Mouse (Mus musculus) ES-CJ7 (cell line): ENCODE data around the gene Cnih1.
"Not testable (repeated sequence)": the region's sequence is repeated elsewhere in the genome, so short reads cannot be mapped to it uniquely, and the experiment has no call there.

Experiments used
- DNase-seq: peaks from one replicate; pipeline ENCODE4 v3.0.0; 2011; ENCODE audit warnings: low read depth, low spot score

The Cnih1 gene

DNA sequence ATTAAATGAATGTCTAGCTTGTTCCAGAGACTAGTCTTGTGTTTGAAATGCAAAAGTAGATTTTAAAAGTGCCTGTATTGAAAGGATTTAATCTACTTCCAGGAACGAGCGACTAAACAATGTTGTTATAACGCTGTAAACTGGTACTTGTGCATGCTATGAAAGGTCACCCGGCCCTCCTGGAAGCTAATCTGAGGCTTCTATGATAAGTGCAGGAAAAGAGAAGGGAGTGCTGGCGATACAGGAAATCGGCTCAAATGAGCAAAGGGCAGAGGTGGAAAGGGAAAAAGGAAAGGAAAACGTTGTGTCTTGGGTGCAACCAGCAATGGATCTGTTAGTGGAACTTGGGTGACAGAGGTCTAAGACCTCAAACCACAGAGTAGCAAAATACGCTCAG lies 292 bp upstream of the Cnih1 start:
- DNase-seq, result no peak

DNA sequence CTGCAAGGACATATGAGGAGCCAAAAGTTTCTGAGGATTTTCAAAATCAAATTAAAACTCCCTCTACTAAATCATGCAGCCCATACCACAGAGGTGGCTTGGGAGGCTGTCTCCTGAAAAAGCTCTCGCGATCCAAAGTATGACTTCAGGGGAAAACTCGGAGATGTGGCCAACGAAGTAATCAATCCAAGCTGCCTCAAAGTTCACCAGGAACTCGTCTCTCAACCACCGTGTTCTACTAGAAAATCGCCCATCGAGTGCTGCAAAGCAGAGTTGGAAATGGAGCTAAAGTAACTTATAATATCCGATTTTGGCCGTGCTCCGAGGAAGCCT lies 791 bp downstream of the Cnih1 start:
- no peak for DNase-seq

DNA sequence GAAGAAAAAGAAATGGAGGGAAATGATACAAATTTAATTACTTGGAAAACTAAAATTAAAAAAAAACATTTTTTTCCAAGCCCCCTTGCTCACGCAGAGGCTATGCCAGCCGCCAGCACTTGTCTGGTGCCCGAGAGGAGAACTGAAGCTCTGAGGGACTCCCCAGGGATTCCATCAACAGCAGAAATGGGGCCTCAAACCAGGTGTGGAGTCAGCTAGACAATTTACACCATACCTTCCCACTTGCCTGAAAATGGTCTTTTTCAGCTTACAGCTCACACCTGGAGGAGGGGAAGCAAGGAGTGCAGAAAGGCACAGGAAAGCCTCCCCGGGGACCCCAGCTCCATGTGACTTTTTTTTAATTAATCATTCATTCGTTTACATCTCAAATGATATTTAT lies 3.0 kb downstream of the Cnih1 start:
- DNase-seq, result no peak

DNA sequence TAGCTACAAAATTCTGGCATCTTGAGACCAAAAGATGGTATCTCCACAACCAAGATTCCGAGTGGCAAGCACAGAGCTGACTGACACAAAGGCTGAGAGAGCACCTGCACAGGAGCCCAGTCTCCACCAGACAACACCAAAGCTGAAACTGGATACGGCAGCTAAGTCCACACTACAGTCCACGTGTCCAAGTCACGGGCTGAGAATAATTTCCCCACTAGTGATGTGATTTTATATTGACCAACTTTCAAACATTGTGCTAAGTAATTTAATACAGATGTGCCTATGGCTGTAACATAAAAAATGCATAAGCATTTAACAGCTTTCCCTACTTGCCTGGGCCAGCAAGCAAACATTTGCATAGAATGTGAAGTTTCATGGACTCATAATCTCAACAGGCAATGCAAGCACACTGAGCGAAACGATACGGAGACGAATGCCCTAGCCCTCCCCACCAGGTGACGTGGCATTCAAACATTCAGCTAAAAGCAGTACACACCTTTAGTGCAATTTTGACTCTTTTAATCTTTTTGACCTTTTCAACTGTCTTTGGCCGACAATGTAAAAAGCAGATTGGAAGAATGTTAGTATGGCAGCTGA lies 4.8 kb downstream of the Cnih1 start:
- DNase-seq, result no peak

DNA sequence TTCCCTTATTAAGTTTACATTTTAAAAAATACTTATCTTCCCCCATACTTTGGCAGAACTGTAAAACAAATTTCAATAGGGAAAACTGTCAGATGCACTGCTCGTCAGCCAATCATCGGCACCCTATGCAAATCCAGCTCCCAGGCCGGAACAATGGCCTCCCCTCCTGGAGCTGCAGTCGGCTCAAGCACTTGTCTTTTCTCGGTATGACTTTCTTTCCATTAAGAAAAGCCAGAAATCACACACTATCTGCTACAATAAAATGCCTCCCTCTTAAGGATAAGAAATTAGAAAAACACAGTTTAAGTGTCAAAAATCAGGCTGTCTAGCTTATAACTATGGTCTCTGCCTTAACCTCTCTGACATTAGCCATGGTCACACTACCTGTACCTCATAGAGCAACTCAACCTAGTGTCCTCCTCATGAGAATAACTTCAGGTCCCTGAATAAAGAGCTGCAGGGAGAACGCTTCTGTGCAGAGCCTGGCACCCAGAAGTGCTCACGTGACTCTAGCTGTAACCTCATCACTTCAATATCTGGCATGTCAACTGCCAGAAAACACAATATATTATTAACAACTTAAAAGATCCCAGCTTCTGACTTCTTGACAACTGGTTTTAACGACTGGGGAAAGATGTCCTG lies 5.9 kb downstream of the Cnih1 start:
- DNase-seq, result no peak

DNA sequence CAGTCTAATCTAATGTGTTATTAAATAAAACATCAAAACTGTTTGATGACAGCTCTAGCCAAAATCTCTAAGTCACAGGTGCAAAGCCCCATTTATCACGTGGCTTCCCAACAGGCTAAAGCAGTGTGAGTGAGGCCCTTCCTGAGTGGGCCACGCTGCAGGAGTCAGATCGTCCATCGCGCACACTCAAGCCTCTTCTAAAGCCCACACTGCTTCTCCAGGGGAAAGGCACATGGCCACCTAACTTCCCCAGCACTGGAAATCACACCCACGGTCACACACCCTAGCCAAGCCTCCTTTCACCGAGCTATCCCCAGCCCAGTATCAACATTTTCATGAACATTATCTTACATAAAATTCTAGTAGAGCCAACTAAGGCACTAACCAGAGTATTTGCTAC lies 7.1 kb downstream of the Cnih1 start:
- DNase-seq, result no peak

DNA sequence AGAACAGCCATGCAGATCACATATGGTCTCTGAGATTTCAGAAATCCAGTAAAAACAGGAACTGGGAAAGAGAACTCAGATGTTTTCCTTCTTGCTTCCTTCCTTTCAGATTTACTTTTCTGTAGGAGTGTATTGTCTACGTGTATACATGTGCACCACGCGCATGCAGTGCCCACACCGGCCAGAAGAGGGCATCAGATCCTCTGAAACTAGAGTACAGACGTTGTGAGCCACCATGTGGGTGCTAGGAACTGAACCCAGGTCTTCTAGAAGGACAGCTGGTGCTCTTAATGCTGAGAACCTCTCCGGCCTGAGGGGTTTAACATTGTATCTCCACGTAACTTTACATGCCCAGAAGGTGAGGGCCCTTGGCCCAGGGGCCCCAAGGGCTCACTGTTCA lies 9.0 kb downstream of the Cnih1 start:
- DNase-seq, result peak; percentile 53

DNA sequence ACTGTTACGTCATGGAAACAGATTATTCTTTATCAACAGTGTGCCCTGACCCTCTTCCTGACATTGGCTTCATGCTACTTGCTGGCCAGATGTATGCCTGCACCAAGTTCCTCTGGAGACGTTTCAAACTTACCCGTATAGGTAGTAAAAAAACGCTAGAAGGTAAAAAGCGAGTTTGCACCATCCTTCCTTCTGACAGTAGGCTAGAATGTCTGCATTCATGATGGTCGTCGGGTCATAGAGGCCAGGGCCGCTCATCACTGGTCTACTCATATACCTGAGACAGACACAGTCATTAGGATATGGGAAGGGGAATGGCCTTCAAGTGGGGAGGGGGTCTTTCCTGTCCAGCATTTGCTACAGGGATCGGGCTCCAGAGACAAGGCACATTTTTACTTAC lies 9.5 kb downstream of the Cnih1 start:
- DNase-seq, result no peak

DNA sequence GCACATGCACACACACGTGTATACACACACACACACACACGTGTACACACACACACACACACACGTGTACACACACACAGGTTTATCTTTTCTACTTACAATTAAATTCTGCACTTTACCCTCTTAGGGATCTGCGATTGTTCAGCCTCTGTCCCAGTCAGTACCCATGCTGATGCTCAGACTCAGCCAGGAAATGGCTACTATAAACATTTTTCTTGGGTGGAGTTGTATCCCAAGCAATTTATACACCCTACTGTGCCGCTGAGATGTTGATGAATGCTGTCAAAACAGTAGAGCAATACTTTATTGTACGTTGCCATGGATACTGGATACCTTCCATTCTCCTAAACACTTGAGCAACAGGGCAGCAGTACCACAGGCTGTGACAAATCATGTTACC lies 18.2 kb downstream of the Cnih1 start:
- no peak for DNase-seq

DNA sequence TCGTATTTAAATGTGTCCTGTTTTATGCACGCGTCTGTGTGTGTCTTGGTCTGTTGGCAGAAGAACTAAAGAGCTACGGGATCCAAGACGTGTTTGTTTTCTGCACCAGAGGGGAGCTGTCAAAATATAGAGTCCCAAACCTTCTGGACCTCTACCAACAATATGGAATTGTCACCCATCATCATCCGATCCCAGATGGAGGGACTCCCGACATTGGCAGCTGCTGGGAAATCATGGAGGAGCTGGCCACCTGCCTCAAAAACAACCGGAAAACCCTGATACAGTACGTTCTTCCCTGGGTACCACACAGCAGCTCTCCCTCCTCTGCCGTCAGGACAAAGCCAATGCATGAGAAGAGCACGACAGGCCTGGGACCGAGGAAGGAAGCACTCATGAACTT lies 21.1 kb downstream of the Cnih1 start:
- no peak for DNase-seq

DNA sequence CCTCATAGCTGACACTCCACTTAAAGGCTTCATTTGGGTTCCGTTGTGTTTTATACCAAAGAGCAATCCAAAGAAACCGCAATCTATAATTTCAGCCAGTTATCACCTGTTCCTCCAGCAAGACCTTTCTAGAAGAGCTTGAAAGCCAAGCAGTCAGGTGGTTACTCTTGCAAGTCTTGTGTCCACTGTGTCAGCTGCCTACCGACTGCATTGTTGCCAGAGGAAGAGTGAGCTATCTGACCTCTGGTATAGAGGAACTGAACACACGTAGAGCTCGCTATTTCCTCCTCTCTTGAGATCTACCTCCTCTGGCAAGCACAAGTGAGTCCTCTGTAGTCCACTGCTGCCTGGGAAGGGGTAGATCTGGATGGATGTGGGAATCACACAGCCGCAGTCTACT lies 27.0 kb downstream of the Cnih1 start:
- no peak for DNase-seq

DNA sequence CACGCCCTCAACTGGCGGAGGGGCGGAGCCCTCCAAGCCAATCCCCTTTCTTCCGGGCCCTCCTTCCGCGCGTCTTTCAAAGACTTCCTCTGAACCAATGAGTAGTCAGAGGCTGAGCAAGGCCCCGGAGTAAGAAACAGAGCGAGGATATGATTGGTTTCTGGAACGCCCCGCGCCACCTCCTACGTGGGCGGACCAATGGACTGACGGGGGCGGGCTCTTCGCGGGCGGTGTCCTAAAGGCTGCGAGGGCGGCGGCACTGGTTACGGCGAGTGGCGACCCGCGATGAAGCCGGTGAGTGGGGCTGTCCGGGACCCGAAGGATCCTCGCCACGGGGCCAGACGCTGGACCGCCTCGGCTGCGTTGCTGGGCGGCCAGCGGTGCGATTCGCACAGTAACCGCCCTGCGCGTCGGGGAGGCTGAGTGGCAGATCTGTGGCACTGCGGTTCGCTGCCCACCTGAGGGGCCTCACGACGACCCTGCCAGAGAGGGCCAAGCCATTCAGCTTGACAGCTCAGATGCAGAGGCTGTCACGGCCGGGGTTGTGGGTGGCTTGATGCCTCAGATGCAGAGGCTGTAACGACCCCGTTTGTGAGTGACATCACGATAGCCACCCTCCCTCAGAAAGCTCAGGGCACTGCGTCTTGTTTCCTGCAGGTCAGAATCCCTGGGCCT lies 27.7 kb downstream of the Cnih1 start, which contains the start of gene Cdkn3:
TSS of gene Cdkn3 (plus strand) at position 187 of the 675 bp plus-strand sequence.
- peak; percentile 96 for DNase-seq

DNA sequence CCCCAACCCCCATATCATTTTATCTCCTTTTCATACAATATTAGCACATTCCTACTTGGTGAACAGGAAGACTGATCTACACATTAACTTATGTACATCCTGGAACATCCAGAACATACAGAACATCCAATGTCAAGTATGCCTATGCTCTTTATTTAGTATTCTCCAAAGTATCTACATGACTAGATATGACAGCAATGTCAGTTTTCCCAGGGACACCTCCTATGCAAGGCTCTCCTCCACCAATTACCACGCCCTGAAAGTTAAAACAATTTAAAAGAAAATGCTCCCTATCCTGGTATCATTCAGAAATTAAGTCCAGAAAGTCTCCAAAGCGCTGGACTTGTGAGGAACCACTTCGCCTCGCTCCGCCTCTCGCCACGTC lies 28.2 kb downstream of the Cnih1 start:
- no peak for DNase-seq

DNA sequence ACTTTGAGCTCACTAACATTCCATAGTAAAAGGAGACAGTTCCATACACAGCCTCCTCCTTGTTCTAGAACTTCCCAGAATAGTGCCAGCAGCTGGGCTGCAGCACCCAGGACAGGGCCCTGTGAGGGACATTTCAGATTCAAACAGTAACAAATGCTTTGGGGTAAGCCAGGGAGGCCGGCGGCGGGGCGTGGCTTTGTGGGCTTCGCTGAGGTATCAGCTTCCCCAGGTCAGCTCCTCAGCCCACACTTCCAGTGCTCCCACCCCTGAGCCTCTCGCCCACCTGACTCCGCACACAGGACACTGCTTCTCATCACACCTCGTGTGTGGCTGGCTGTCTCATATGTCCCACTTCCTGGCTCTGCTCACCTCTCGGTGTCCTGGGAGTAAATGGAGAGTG lies 30.5 kb downstream of the Cnih1 start:
- peak; percentile 48 for DNase-seq

DNA sequence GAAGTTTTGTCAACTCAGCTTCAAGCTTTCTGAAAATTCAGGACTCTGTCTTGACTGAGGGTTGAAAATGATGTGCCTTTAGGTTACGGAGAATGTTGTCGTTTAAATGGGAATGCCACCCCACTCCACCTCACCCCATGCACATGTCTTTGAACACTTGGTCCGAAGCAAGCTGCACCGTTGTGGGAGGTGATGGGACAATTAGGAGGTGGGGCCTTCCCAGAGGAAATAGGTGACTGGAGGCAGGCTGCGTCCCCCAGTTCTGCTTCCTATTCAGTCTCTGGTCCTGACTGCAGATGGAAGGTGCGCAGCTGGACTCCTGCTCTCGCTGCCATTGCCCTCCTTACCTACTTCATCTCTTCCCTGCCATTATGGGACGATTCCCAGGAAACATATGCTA lies 32.4 kb downstream of the Cnih1 start:
- DNase-seq, result no peak

DNA sequence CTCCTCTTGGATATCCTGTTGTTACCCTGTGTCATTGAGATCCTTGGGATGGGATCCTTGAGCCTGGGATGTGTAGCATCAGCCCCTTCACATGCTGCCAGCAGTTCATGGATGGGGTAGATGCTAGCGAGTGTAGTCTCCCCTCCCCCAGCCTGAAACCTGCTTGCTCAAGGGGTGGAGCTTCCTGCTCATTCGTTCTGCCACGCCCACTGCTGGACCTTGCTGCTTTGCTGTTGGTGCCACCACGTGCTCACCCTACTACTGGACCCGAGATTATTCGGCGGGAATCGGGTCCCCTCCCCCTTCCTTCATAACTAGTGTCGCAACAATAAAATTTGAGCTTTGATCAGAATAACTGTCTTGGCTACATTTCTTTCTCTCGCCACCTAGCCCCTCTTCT lies 33.8 kb downstream of the Cnih1 start:
- DNase-seq, result peak; percentile 40

DNA sequence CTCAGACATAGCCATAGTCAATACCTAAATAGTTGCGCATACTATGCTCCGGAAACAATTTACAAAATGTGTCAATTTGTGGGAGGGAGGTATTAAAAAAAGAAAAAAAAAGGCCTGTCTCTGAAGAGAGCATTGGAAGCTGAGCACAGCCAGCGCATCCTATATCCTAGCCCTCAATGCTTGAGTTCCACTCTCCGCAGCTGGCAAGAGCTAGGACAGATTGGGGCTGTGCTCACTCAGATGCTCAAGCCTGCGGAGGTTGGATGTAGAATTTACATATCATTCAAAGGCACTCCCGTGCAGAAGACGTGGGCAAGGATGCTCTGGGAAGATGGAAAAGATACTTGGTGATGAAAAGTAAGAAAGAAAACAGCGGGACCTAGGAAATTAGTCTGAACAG lies 42.8 kb downstream of the Cnih1 start:
- no peak for DNase-seq

DNA sequence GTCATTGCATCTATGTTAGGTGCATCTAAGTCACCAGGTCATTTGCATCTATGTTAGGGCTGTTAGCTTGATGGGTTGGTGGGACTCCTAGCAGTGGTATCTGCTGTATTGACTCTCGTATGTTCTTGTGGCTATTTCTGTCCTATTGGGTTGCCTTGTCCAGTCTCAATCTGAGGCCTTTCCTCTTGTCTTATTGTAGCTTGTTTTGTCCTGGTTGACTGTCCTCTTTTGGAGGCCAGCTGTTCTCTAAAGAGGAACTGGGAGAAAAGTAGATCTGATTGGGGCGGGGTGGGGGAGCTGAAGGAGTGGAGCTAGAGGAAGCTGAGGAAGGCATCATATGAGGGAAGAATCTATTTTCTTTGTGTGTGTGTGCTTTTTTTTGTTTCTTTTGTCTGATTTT lies 45.5 kb downstream of the Cnih1 start:
- DNase-seq, result no peak

DNA sequence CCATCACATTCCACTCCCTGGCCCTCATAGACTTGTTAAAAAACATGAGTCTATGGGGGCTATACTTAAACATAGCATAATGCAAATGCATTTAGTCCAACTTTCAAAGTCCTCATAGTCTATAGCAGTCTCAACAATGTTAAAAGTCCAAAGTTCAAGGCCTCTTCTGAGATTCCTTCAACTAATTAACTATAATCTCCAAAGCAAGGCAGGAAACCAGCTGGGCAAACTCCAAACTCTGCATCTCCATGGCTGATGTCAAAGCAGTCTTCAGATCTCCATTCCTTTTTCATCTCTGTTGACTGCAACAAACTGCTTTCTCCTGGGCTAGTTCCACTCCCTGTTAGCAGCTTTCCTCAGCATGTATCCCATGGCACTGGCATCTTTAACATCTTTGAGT lies 50.9 kb downstream of the Cnih1 start:
- not testable (repeated sequence) for DNase-seq

DNA sequence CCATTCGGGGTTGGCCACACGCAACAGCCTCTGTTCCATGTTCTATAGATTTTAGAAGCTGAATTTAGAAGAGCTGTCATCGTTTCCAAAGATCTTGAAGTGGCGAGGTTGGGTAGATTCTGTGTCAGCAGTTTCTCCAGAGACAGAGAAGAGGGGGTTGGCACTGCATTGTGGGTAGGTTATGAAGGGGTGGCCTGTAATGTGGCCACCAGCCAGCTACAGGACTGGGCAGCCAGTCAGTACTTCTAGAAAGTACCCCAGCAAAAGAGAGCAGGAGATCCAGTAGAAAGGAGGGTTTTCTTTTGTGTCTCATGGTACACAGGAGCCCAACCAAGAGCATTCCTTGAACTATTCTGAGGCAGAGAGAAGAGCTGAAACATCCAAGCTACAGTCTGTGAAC lies 51.8 kb downstream of the Cnih1 start:
- DNase-seq, result no peak

DNA sequence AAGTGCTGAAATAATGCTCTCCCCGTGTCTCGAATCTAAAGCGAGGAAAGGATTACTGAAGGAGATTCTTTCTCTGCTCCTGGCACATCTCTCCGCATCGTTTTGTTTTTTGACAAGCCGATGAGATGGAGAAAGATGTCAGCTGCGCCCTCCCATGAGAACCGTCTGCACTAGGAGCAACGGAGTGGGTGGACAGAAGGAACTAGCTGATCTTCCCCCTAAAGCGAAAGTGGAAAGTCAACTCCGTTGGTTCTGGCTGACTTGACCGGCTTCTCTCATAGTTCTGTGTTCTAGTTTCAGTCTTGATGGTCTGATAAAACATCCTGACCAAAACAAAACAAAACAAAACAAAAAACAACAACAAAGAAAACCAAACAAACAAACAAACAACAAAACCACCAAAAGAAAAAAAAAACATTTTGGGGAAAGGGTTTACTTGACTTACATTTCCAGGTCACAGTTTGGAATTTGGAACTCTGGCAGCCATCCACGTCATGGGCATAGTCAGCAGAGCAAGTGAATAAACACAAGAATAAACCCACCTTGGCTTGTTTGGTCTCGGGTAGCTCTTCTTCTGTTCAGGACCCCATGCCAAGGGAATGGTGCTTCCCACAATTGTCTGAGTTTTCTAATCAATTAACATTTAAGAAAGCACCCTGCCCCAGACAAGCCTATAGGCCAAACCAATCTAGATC lies 53.3 kb downstream of the Cnih1 start:
- DNase-seq, result no peak

DNA sequence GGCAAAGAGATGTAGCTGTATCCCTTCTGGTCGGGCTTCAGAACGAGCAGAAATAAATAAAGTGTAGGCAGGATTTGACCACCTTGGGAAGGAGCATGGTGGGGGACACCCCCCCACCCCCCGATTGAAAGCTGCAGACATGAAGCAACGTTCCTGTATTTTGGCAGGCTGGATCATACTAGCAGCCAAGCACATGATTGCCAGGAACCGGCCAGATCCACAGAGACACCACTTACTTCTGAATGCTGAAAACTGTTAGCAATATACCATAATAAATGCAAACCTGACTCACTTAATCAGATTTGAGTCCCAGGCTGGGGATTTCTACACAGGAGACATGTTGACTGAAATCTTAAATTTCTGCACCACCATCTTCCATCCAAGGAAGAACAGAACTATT lies 53.9 kb downstream of the Cnih1 start:
- no peak for DNase-seq

DNA sequence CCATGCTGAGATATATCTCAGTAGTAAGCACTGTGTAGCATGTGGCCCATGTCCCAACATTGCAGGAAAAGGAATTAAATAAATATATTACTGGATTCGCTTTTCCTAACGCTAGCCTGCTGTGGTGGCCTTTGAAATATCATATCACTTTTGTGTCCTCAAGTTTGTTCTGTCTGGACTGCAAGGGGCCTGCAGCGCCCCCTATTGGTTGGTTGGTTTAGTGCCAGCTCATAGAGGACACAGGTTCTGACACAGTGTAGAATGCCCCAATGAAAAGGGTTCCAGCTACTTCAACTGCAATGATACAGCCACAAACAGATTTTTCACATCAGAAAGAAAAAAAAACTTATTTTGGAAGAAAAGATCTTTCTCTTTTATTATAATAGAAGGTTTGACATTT lies 62.5 kb downstream of the Cnih1 start:
- DNase-seq, result peak; percentile 19
